In genomic region chr7:100678948-100679880, GRCm38 (mm10) we compare ENCODE assay signal across 18 mouse cellular contexts. TPM values are rescaled to one million over a fixed set of nuclear protein-coding genes. Genes with fewer than 3 reads are reported as not detected.
DNase-seq lines count a peak whose midpoint lies in the region; ATAC-seq lines count a peak whose summit lies in the region.
"Had no signal": no experiment of that assay in that cellular context is flagged by ENCODE, and none has a peak within 500 bp of the region (broad histone marks: within the 10 kb centered on the region; RNA-seq: fewer than 3 reads in every experiment).

No protein-coding gene starts in this region.

- no peak overlapping the region for H3K9ac ChIP-seq in kidney, embryonic 16.5 days (replicated peaks; ENCODE audit: low read length)
- H3K9ac ChIP-seq in limb, embryonic 13.5 days: no peak overlapping the region
- H3K9ac ChIP-seq in midbrain, embryonic 16.5 days (ENCODE audit: low read depth, low read length): no peak overlapping the region
- H3K9ac ChIP-seq: embryonic facial prominence, embryonic 15.5 days; heart, embryonic 15.5 days; hindbrain, embryonic 14.5 days had no signal

- DNase-seq in kidney, adult 8-10 months: no peak
- DNase-seq in R1 (ENCODE audit: low read depth, low spot score): peak; percentile 85
- peak; percentile 18 to 52 for DNase-seq in lung, postnatal 4 days
- no peak for DNase-seq in left cerebral cortex, adult 18-20 months (ENCODE audit: low spot score in 2 of 2)
- DNase-seq in layer of hippocampus, postnatal 14 days (ENCODE audit: low spot score in 2 of 2): no peak
- DNase-seq: adrenal gland, adult 8-10 months; B cell, adult 2 months; cerebellum, postnatal 25 days; gastrocnemius, postnatal 36 days had no signal

- no peaks in the 10 kb centered on the region for H3K27me3 ChIP-seq in kidney, embryonic 16.5 days (ENCODE audit: insufficient read depth, low read length)
- H3K27me3 ChIP-seq in limb, embryonic 13.5 days: no peaks in the 10 kb centered on the region
- H3K27me3 ChIP-seq in midbrain, embryonic 16.5 days (ENCODE audit: control insufficient read depth, insufficient read depth, low read depth, low read length): no peaks in the 10 kb centered on the region
- H3K27me3 ChIP-seq: embryonic facial prominence, embryonic 15.5 days; heart, embryonic 15.5 days; Patski had no signal

- no peaks in the 10 kb centered on the region for H3K36me3 ChIP-seq in kidney, embryonic 16.5 days (ENCODE audit: insufficient read depth, low read length)
- H3K36me3 ChIP-seq in limb, embryonic 13.5 days: no peaks in the 10 kb centered on the region
- no peaks in the 10 kb centered on the region for H3K36me3 ChIP-seq in midbrain, embryonic 16.5 days (ENCODE audit: control insufficient read depth, insufficient read depth, low read length)
- H3K36me3 ChIP-seq: embryonic facial prominence, embryonic 15.5 days; heart, embryonic 15.5 days had no signal

- peak overlapping the region; percentile 72 for H3K27ac ChIP-seq in kidney, embryonic 16.5 days (ENCODE audit: low read length)
- H3K27ac ChIP-seq in limb, embryonic 13.5 days: no peak overlapping the region; the same call in 1 of the 2 replicates
- H3K27ac ChIP-seq in midbrain, embryonic 16.5 days (ENCODE audit: low read length): no peak overlapping the region
- H3K27ac ChIP-seq: embryonic facial prominence, embryonic 15.5 days; heart, embryonic 15.5 days; hindbrain, embryonic 14.5 days; layer of hippocampus, adult 2 months had no signal

- WGBS in kidney, embryonic 16.5 days: 56% methylated on average over 15 of the region's 15 CpGs
- 55% methylated on average over 15 of the region's 15 CpGs for WGBS in limb, embryonic 13.5 days
- 65% methylated on average over 15 of the region's 15 CpGs for whole genome bisulfite sequencing in midbrain, embryonic 16.5 days

- 0 out of 2 replicates have a peak, but pooled peaks have one; percentile 57 for ATAC-seq in kidney, embryonic 16.5 days (ENCODE audit: low FRiP score, low TSS enrichment)
- no peak; the same call in 1 of the 2 replicates for ATAC-seq in limb, embryonic 13.5 days (ENCODE audit: low FRiP score, low read depth)
- ATAC-seq in midbrain, embryonic 16.5 days: no peak
- ATAC-seq: Patski had no signal

- H3K4me2 ChIP-seq in kidney, embryonic 16.5 days (replicated peaks; ENCODE audit: low read depth, low read length): peak overlapping the region; percentile 21
- peak overlapping the region; percentile 19 for H3K4me2 ChIP-seq in limb, embryonic 13.5 days (replicated peaks)
- no peak overlapping the region for H3K4me2 ChIP-seq in midbrain, embryonic 16.5 days (ENCODE audit: low read length)
- H3K4me2 ChIP-seq: embryonic facial prominence, embryonic 15.5 days; heart, embryonic 15.5 days; hindbrain, embryonic 14.5 days had no signal

- peaks cover 4% of the 10 kb centered on the region; the same call in 1 of the 2 replicates for H3K4me1 ChIP-seq in kidney, embryonic 16.5 days (ENCODE audit: insufficient read depth, low read length)
- peaks cover 16% of the 10 kb centered on the region for H3K4me1 ChIP-seq in limb, embryonic 13.5 days
- no peaks in the 10 kb centered on the region for H3K4me1 ChIP-seq in midbrain, embryonic 16.5 days (ENCODE audit: control insufficient read depth, insufficient read depth, low read length)
- H3K4me1 ChIP-seq: embryonic facial prominence, embryonic 15.5 days; heart, embryonic 15.5 days had no signal

- no peaks in the 10 kb centered on the region for H3K9me3 ChIP-seq in kidney, embryonic 16.5 days (ENCODE audit: low read length)
- no peaks in the 10 kb centered on the region for H3K9me3 ChIP-seq in limb, embryonic 13.5 days
- no peaks in the 10 kb centered on the region for H3K9me3 ChIP-seq in midbrain, embryonic 16.5 days (replicated peaks; ENCODE audit: control insufficient read depth, low read length, poor library complexity, severe bottlenecking)
- H3K9me3 ChIP-seq: embryonic facial prominence, embryonic 15.5 days; heart, embryonic 15.5 days had no signal

- H3K4me3 ChIP-seq in kidney, embryonic 16.5 days (ENCODE audit: low read length): no peak overlapping the region
- H3K4me3 ChIP-seq in limb, embryonic 13.5 days: no peak overlapping the region
- H3K4me3 ChIP-seq in midbrain, embryonic 16.5 days (ENCODE audit: low read depth, low read length): no peak overlapping the region
- H3K4me3 ChIP-seq: embryonic facial prominence, embryonic 15.5 days; heart, embryonic 15.5 days; layer of hippocampus, adult 2 months had no signal

RNA-seq across cellular contexts. Expression of gene Plekhb1, which starts 17.0 kb away (rescaled TPM):
- 4.3 and 4.9 TPM in 2 replicates for polyA plus RNA-seq in kidney, embryonic 16.5 days (2015; fragmentation: Nextera tagmentation; extraction: Ambion mirVana)
- polyA plus RNA-seq in limb, embryonic 13.5 days (2015; fragmentation: Nextera tagmentation; extraction: Ambion mirVana): 3.0 and 4.2 TPM in 2 replicates
- 9.7 and 17.4 TPM in 2 replicates for polyA plus RNA-seq in midbrain, embryonic 16.5 days (2015; fragmentation: Nextera tagmentation; extraction: Ambion mirVana)
- 100 to 1,000 TPM; 174 to 178 TPM for total RNA-seq in left cerebral cortex, adult 18-20 months (2021)
- total RNA-seq in layer of hippocampus, postnatal 14 days (2021): 10 to 100 TPM; 85.3 to 86.1 TPM
- total RNA-seq: megakaryocyte progenitor cell, adult 5-6 weeks had no signal

RNA-seq across cellular contexts. Expression of gene Fam168a, which starts 27.2 kb away (rescaled TPM):
- 35.2 and 41.0 TPM in 2 replicates for polyA plus RNA-seq in kidney, embryonic 16.5 days (2015; fragmentation: Nextera tagmentation; extraction: Ambion mirVana)
- polyA plus RNA-seq in limb, embryonic 13.5 days (2015; fragmentation: Nextera tagmentation; extraction: Ambion mirVana): 56.2 and 62.8 TPM in 2 replicates
- polyA plus RNA-seq in midbrain, embryonic 16.5 days (2015; fragmentation: Nextera tagmentation; extraction: Ambion mirVana): 100 and 104 TPM in 2 replicates
- 100 to 1,000 TPM; 198 to 207 TPM for total RNA-seq in left cerebral cortex, adult 18-20 months (2021)
- total RNA-seq in layer of hippocampus, postnatal 14 days (2021): 100 to 1,000 TPM; 271 to 273 TPM

Comparison
In these comparisons a context has a peak if more than half of its experiments do, and no peak if none do; other contexts are left out.
1. DNase-seq: peak in R1 (single experiment) and lung, postnatal 4 days (2 of 2); none in kidney, adult 8-10 months (0 of 2), left cerebral cortex, adult 18-20 months (0 of 2) and layer of hippocampus, postnatal 14 days (0 of 2).